Mouse (Mus musculus): ENCODE measurements at regions not wholly inside any gene's neighbourhood (a gene's known extent, or its start where the extent isn't known, plus 50 kb on each side); places are given as distances from the start of the nearest gene placed in this dataset.

DNA sequence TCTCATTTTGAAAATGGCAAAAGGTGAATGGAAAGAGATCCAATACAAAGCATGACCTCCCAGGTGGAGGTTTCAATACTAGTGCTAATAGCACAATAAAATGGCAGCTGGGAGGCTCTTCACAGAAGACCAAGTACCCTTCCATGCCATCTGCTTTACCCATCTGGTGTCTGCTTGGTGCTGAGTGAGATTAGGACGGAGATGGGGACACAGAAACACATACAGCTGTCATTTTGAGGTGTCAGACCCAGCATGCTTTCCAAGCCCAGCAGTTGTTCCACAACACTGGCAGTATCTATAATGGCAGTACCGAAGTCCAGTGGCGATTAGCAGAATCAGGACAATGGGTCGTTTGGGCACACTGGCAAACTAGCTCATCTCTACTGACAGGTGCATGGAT lies 118.9 kb upstream of the 1700064H15Rik start:
- DNase-seq = no peak

DNA sequence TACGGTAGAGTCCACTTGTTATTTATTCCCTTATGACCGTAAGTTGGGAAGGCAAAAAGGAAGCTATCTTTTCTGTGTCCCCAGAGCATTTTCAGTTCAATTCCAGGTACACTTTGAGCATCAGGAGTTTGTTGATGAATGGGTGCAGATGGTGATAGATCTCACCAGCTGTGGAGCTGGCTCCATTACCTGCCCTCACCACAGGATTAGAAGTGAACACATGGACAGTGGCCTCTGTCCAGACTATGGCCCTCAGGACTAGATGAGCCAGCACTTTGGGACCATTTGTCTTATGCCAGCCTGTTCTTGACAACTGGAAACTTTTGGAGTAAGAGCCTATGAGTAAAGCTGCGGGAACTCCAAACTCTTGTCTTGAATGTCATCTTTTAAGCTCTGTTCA lies 123.5 kb upstream of the 1700064H15Rik start:
- DNase-seq = no peak

DNA sequence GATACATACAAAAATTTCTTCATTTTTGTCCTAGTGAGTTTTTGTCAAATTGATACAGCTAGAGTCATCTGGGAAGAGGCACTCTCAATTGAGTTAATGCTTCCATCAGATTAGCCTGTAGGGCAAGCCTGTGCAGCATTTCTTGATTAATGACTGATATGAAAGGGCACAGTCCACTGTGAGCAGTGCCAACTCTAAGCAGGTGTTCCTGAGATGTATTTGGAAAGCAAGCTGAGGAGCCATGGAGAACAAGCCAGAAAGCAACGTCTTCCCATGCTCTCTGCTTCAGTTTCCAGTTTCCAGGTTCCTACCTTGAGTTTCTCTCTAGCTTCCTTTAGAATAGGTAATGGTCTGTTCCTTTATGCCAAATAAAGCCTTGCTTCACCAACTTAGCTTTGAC lies 125.5 kb upstream of the 1700064H15Rik start:
- no peak for DNase-seq

DNA sequence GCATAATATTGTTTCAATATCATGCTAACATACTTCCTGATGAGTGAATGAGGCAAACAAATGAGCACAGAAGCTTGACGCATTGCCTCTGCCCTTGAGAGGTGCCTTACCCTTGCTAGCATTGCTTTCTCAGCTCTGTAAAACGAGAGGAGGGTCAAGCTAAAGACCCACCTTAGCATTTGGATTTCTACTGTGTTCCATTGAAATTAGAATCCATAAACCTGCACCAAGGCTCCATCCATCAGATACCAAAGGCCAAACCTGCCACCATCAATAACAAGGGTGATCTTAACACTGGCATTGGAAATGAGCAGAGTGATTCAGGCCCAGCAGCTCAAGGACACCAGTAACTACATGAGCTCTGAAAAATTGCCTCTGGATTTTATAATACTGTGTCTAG lies 126.2 kb upstream of the 1700064H15Rik start:
- DNase-seq = no peak

DNA sequence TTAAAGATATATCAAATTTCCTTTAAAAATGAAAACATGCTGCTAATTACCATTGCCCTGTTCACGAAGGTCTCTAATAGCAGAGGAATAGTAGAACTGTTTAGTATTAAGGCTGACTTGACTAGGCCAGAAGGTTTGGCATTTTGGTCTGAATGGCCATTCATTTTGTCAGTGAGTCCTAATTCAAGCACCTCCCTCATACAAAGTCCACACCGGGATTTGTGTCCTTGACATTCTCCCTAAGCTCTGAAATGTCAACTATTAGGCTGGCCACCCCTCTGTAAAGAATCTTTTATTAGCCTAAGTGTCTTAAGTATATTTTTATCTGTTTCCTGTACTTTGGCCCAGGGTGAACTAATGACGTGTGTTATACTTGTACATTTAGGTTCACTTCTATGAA lies 126.7 kb upstream of the 1700064H15Rik start:
- DNase-seq = no peak

DNA sequence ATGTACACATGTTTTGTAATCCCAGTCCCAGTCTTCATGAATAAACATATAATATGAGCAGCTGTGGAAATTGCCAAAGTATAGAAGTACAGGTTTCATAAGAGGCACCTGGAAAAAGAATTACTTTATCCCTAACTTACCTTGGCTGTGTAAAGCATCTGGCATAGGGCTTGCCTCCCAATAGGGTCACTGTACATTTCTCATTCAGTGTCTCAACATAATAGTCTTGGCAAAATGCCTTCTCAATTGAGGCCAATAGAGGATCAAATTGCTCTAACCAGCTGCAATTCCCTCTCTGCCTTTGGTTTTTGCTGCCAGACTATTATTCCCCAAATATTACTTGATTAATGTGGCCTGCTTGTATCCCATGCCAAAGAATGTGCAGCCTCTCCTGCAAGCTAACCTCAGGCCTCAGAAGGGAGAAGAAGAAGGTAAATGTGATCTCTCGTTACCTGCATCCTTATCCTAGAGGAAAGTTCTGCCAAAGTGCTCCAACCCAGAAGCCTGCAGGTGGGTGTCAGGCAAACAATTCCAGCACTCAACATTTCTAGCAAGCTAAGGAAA lies 158.2 kb upstream of the Cp start:
- no peak for DNase-seq

DNA sequence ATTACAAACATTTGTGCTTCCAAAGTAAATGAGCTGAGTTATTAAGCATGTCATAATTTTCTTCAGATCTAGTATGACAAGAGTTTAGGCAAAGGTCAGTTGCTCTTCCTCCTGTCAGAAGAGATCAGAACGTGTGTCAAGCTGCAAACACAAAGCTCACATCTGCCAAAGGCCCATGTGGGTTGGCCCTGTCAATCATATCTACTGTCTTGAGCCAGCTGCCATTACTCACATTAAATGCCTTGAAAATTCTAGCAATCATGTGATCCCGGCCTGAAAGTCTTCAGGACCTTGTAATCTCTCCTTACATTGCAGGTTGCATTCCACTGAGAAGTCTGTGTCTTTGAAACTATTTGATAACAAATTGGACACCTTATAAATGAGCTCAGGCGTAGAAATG lies 146.8 kb upstream of the Cp start:
- DNase-seq = no peak

DNA sequence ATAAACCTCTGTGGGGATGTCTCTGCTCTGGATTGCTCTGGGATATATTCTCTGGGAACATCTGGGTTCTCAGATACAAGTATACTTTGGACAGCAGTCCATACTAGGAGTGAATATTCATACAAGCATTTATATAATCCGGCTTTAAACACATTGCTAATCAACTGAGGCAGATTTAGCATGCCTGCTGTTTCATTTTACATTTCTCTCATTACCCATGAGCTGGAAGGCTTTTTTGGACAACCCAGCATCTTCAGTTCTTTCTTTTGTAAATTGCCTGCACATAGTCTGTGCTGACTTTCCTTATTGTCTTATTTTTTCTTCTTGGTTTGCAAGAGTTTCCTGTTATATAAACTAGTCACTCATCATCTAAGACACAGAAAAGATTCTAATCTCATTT lies 131.9 kb upstream of the Cp start:
- DNase-seq = no peak

DNA sequence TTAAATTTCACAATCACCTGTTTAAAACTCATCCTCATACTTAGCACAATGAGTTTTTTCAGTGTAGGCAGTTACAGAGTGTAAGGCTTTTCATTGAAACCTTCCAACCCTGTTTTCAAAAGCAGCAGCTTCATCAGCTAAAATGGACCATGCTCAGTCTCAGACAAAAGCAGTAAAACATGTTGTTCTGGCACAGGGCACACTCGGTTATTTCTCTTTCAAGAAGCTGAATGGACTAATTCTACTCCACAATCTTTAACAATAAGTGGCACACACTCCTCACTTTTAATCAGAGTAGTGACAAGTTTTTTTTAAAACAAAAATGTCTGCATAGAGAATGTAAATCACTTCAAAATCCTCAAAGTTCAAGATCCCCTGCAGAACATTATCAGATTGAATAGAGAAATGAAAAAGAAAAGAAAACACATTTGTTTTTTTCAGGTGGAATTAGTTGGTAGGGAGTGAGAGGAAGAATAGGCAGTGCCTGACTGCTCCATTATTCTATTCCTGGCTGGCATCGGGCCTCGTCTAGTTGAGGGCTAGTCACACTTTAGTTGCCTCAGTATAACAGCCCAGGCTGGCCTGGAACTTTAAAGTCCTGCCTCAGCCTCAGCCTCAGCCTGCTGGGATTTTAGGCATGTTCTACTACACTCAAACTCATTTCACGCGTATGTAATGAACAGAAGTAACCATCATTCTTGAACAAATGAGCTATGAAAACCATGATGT lies 128.2 kb upstream of the Cp start:
- DNase-seq = no peak

DNA sequence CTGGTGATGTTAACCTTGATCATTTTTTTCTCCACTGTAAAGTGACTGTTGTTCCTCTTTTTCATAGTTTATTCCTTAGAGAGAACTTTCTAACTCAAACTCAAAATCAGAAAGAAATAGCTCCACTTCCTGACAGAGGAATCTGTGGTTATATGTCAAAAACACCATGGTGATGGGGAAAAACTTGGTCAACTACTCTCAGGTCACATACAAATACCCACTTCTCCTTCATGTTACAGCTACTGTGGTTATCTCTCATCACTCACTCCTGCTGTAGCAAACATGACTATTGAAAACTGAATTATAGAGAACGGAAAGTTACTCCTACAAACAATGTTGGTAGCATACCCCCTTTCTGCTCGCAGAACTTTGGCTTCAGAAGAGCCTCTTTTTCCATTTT lies 127.1 kb upstream of the Cp start:
- no peak for DNase-seq

DNA sequence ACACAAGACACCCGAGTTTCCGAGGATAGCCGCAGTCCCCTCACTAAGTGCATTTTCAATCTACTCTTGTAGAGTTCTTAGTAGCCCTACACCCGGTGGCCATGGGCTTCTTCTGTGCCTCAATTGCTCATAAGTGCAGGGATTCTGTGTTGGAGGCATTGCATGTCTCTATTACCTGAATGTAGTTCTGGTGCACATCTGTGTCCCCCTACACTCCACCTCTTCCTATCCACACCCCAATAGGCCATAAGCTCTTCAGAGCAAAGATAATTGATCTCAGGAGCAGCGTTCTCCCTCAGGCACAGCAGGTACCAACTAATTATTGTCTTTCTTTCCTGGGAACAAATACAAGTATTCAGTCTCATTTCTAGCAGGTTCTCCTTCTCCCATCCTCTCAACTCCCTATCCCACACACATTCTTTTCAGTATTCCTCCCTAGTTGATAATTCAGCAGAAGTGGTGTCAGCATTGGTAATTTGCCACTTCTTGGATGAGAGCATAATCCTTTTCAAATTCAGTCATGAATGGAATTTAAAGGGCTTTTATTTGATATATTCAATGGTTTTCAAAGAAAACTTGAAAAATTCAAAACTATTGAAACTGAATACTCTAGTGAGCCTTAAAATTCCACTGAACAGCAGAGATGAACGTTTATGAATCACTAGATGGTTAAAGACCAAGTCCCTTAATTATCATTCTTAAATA lies 108.7 kb upstream of the Cp start:
- no peak for DNase-seq

DNA sequence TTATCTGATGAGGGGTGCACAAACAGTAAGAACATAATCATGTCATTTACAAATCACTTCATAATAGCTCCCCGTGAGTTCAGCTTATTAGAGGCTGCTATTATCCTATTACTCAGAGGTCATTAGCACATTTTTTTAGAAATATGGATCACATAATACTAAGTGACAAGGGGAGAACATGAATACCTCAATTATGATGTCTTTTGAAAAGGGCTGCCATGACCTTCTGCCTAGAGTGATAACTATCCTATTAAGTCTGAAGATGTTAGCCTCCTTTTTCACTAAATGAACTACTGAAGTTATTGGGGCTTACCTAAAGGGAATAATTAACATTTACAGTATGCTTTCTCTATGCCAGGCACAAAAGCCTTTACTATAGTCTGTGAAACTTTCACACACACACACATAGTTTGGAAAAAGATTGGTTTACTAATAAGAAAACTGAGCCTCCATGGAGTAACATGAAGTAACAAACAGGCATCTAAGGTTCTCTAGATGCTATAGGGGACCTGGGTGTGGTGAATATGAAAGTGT lies 108.1 kb upstream of the Cp start:
- DNase-seq = no peak

DNA sequence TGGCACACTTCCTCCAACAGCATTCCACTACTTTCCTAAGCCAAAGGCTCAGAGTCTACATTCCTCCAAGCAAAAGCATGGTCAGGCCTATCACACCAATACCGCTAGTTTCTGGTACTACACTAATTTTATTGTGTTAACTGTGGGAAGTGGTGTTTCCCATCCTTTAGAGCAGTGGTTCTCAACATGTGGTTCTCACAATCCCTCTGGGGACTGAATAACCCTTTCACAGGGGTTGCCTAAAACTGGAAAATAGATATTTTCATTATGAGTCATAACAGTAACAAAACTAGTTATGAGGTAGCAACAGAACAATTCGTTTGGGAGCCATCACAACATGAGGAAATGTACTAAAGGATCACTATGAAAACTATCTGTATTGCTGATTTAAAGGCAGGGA lies 74.2 kb upstream of the Cp start:
- DNase-seq = no peak

DNA sequence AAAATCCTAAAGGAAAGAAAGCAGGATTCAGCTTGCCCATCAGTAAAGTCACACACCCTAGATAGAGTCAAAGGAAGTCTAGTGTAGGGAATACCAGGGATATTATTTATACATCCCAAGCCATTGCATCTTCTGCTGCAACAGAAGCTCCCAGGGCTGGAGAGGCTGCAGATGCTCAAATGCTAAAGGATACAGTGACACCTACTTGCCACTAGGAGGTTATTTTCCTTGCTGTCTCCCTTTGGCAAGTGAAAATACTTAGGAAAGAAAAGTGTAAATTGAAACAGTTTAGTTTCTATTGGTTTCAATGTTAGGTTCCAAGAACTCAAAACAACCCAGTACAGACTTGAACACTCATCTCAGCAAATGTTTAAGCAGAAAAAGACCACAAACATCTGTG lies 68.4 kb upstream of the Cp start:
- DNase-seq = no peak

DNA sequence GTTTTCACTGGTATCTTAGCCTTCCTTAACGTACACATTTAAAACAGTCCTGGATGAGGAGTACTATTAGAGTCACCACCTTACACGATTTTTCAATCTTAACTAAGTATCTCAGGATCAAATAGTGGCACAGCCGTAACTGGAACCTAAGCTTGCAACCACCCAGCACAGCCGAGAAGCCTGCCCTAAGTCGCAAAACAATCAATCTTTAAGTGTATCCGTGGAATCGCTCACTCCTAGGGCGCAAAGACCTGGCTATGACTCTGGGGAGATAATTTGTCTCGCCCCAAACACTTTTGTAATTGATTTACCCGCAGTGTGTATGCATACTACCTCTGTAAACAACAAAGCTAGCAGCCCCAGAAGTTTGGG lies 62.6 kb upstream of the Cp start:
- no peak for DNase-seq

DNA sequence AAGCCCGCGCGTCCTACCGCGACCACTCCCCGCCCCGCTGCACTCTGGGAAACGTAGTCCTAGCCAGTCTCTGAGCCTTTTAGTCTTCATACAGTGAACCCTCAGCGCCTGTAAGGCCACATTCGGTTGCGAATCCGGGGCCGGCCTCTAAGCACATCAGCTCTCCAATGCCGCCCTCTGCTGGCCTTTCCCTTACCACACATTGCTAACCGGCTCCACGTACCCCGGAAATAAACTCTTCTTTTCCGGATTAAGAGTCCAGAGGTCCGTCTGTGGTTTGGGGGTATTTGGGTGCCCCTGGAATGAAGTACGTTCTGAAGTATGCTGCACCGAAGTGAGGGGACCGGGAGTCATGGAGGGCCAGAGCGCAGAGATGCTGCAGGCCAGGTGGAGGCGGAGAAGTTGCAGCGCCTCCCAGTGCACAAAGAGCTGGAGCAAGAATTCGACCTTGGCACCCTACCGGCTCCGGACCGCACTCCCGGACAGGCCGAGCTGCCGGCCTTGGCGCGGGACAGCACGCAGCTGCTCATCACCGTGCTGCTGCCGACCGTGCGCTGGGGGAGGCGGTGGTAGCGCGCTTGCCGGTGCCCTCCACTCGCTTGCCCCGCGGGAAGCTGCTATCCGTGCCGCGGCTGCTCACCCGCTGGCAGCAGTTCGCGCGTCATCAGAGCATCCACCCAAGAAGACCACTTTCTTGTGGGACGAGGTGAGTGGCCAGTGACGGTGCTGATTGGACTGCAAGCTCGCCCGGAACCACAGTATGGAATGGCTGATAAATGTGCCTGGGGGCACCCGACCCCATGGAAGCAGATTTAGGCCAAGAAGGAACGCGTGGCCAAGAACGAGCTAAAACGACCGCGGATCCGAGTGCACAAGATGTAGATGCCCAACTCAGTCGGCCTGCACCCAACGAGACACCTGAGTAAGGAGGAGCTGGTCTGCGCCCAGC lies 62.0 kb upstream of the Cp start:
- DNase-seq = peak; percentile 94 to 96

DNA sequence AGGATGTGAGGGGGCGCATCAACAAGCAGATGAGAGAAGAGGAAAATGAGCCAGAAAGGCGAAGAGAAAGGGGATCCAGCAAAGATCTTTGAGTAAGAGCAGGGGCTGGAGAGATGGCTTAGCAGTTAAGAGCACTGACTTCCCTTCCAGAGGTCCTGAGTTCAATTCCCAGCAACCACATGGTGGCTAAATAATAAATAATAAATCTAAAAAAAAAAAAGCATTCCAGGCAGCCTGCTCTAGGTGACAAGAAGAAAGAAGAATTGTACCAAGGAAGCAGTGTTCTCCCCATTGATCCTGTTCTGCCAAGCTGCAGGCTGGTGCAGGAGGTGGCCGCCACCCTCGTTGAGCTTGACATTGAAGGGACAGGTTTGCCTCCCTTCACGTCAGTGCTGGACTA lies 61.1 kb upstream of the Cp start:
- no peak for DNase-seq

DNA sequence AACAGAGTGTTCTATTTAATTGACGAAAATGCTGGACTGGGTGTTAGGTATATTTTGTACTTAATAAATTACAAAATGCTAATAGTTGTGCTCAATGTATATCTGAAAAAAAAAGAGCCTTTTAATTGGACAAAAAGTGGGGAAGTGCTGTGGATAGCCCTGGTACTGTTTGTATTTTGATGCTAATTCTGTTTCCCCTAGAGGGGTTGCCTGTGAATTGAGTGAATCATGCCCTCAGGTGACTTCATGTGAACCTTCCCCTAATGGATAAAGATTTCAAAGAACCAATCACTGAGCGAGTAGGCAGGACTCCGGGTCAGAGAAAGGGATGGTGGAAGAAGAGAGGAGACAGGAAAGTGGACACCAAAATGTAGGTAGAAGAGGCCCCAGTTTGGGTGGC lies 59.7 kb upstream of the Cp start:
- no peak for DNase-seq

DNA sequence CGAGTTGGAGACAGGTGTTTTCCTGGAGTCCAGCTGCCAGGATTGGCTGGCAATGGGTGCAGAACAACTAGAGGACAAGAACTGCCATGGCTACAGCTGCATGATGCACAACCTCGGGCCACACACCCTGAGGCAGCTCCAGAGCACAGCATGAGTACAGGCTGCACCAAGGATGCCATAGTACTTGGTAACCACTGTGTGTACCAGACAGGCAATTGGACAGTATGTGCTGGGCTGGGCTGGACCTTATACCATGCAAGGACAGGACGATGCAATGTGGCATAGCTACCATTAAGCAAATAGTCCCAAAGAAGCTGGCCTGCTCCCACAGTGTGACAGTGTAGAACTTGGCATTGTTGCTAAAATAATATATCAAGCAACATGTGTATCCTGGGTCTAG lies 54.6 kb upstream of the Cp start:
- no peak for DNase-seq

DNA sequence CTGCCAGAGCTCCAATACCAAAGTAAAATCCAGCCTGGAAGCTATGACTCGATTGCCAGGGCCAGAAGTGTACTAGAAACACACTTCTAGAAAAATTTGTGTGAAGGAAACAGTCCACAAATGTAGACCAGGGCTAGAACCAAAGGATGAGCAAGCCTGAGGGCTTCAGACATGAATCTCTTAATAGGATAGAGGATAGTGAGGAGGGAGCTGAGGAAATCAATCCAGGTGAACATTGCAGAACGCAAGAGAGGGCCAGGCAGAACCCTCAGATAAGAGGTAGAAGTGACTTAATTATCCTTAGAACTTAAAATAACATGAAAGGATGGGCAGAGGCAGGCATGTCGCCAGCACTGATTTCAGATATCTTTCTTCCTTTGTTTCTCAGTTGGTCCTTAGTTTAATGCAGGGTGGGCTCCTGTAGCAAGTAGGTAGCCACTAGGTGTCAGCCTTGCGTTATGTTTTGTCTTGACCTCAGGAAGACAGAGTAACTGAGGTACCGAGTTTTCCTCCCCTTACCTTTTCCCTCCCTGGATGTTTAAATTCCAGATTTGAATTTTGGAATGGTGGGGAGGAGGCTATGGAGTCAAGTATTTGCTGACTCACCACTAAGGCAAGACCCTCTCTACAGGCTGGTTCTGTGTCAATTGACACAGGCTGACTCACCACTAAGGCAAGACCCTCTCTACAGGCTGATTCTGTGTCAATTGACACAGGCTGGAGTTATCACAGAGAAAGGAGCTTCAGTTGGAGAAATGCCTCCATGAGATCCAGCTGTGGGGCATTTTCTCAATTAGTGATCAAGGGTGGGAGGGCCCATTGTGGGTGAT lies 52.2 kb upstream of the Cp start:
- peak in 1 of 2 experiments; percentile 54 for DNase-seq
